Mouse (Mus musculus): ENCODE measurements around the gene Ppil4.

The Ppil4 gene

DNA sequence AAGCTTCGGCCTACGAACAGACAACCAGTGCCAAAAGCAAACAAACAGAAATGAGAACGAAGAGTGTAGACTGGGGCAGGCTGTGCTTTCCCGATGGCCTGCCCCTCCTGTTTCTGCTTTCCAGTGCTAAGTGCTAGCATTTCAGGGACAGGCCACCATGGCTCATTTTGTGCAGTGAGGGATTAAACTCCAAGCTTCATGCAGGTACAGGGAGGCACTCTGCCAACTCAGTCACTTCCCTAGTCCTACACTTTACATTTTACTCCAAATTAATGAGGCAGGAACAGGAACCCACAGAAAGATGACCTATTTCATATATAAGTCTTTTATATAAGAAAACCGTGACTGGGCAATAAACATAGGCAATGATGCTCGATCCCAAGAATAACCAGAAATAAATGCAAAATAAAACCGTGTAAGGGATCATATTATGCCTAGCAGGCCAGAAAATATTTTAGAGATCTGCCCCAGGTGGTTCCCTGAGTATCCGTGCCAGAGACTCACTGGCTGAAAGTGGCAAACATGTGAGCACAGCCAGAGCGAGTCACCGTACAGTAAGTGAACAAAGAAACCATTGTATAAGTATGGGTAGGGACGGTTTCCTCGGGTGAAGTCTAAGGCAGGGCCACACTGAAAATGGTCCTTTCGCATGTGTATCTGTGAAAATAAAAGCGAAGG lies 68.7 kb downstream of the Ppil4 start:
- no peak for DNase-seq (ENCODE audit: low read depth in 2 of 2, low spot score in 2 of 2)

DNA sequence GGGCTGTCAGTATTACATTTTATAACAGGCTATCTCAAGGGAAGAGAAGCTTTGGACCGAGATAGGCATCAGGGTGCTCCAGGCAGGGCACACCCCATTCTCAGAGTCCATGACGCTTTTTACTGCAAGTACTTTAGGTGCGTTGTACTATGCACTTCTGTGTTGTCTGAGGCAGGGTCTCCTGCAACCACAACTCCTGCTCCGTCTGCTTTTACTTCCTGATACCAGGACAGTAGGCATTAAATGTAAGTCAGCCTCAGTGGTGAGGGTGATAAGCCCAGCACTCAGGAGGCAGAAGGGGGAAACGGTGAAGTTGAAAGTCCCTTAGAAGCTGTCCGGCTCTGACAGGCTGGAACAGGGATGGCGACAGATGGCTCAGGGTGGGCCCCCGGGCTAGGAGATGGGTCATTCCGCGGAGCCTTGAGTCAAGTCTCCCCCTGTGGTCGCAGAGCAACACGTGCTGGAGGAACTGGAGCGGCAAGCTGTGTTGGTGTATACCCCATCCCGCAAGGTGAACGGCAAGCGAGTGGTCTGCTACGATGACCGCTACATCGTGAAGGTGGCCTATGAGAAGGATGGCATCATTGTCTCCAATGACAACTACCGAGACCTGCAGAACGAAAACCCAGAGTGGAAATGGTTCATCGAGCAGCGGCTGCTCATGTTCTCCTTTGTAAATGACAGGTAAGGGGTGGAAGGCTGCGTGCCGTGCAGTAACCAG lies 69.4 kb downstream of the Ppil4 start:
- DNase-seq (ENCODE audit: low read depth in 2 of 2, low spot score in 2 of 2) = no peak

DNA sequence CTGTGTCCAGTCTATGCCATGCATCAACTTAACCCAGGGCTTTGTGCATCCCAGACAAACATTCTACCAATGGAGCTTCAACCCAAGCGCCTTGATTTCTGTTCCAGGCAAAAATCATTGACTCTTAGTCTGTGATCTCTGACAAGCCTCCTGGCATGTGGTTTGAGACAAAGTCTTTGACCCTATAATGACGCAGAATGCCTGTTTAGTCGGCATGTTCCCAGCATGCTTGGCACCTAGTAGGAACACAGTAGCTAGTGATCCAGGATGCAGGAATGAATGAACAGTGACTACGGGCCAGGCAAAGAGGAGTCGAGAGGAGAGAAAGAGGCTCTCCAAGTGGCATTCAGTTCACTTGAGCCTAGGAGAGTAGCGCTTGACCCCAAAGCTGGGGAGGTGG lies 70.7 kb downstream of the Ppil4 start:
- DNase-seq (ENCODE audit: low read depth in 2 of 2, low spot score in 2 of 2) = no peak

DNA sequence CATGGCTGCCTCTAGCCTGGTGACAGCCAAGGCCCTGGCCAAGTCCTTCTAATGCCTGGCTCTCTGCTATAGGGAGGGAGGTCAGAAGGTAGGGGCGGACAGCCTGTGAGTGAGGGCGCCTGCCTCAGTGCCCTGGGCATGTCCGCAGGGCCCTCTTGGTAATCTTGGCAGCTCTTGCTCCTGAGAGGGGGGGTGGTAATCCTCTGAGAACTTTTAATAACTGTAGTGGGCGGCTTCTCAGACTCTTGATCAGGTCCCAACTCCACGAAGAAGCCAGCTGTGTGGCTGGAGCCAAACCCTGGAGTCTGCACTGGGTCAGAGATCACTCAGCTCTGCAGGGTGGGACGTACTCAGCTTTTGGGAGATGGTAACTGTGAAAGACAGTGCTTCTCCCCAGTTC lies 71.5 kb downstream of the Ppil4 start:
- no peak for DNase-seq (ENCODE audit: low read depth in 2 of 2, low spot score in 2 of 2)

DNA sequence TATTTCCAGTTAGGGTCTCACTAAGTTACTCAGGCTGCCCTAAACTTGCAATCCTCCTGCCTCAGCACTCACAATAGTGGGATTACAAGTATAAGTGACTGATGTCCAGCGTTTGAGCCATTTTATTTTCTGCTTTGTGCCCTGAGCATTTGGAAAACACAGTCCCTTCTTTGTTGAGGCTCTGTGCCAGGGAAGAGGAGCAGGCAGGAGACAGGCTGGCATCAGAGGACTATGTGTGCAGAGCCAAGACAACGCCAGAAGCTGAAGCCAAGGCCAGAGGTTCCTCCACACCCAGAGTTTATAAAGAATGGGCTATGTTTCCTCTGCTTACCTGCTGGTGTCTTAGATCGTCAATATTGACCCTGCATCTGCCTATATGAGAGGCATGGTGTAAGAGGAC lies 72.1 kb downstream of the Ppil4 start:
- no peak for DNase-seq (ENCODE audit: low read depth in 2 of 2, low spot score in 2 of 2)

DNA sequence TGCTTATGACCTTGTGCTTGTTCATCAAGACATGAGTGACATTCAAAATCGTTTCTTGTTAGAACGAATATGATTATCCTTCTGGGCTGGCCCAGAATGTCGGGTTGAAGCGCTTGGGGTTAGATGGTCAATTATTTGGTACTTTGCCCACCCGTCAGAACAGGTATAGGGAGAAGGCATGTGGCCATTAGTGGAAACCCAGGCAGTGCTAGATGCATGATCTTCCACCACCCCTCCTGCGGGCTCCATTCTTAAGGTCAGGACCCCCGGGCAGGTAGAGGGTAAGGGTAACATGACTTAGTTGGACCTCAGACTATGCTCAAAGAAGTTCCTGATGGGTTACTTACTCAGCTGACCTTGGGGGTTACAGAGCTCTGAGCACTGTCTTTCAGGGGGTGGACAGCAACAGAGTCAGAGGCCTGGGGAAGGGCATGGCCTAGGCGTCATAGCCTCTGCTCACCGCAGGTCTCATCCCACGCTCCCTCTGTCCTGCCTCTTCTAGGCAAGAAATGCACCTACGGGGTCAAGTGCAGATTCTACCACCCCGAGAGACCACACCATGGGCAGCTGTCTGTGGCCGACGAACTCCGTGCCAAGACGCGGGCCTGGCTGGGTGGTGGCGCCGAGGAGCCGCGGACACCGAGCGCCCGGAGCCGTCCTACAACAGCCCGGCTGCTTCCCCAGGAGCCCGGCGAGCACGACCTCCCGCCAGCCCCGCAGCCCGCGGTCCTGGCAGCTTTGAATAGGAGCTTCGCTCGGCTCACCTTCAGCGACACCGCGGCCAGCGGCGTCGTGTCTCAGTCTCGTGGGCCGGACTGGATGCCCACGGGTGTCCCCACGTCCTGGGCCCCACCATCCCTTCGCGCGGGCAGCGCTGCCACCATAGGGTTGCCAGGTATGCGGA lies 74.3 kb downstream of the Ppil4 start:
- no peak for DNase-seq (ENCODE audit: low read depth in 2 of 2, low spot score in 2 of 2)

DNA sequence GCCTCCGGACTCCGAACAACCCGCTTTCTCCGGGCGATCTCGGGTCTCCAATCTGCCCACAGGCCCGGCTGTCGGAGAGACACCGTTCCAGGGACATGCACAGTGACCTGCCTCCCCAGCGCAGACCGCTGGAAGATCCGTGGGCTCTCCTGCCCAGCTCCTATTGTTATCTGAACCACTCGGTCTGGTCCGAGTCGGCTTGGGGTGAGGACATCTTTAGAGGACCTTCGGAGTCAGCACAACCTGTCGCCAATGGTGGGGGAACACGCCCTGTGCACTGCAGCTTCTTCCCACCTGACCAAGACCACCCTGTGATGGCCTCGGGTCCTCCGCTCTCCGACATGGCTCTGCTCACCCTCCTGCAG lies 75.0 kb downstream of the Ppil4 start:
- DNase-seq (ENCODE audit: low read depth in 2 of 2, low spot score in 2 of 2) = no peak

DNA sequence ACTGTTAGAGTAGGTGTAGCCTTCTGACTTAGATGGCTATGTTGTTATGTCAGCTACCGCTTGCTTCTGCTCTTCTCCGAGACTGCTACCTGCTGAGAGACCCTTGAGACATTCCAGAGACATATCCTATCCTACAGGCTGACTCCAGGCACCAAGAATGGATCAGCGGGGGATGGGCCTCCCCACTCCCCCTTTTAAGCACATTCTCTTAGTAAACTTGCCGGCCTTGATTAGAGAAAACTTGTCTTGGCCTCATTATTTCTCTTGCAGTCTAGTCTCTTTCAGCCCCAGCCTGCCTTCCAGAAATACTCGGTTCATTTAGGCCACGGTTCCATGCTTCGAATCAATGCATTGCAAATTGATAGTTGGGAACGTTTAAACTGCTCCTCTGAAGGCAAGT lies 77.1 kb downstream of the Ppil4 start:
- no peak for DNase-seq (ENCODE audit: low read depth in 2 of 2, low spot score in 2 of 2)

DNA sequence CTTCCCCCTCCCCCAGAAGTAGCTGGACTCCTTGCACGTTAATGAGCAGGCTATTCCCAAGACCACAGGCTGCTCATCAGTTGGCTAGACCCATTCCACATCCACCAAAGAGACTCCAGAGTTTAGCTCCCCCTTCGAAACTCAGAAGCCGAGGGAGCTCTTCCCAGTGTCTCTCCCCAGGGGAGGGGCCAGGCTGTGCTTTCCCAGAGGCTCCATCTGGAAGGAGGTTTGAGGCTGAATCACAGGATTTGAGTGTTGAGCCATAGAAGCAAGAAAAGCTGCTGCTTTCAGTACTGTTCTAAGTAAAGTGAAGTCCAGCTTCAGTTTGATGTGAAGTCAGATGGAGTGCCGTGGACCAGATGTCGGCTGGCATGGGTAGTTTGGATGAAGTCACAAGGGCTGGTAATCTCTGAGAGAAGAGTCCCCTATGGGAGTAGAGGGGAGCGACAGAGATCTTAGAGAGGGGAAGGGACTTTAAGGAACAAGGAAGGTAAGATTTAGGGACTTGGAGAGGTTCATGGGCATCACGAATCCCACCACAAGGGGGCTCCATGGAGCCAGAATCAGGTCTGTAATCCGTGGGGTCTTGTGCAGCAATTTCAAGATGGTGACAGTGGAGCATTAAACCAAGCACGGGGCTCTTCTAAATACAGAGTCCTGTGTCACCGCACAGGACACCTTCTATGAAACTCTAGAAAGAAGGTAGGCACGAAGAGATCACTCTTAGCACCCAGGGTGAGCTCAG lies 78.1 kb downstream of the Ppil4 start:
- peak; percentile 24 to 45 for DNase-seq (ENCODE audit: low read depth in 2 of 2, low spot score in 2 of 2)

DNA sequence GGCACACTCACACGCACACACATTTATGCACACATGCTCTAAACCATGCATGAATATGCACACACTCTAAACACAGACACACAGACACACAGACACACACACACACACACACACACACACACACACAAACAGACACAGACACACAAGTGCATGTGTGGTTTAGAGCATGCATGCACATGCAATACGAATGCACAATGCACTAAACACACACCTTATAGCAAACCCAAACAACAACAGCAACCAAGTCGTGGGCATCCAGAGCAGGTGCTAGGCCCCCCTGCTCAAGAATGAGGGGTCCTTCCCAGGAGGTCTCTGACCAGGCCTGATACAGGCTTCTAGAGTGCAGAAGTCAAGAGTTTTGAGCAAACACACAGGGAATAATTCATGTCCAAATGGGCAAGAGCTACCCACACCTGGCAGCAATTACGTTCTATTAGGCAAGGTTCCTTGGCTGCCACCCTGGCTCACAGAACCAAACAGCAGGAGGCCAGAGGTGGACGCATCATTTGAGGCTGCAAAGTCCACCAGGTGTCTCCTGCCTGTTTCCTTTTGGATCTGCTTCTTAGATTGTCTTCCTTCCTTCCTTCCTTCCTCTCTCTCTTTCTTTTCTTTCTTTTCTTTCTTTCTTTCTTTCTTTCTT lies 78.8 kb downstream of the Ppil4 start:
- DNase-seq (ENCODE audit: low read depth in 2 of 2, low spot score in 2 of 2) = no peak

All from CD8-positive naive resting alpha-beta T cell, adult 2 months (primary cell).